Mouse (Mus musculus): ENCODE measurements around the gene Cdca4.

- no peak for TF ChIP-seq CTCF (IDR thresholded peaks at IDR 0.05; ENCODE audit: low read depth, low read length)
- TF ChIP-seq POLR2A (IDR thresholded peaks at IDR 0.05; ENCODE audit: borderline replicate concordance, low read depth, low read length) = no peak
Observed at GRCm38 (mm10) chr12:112866467-112867080, 37.4 kb upstream of the Cdca4 start.

Data from bone marrow macrophage, adult 2 months (primary cell).